Mouse (Mus musculus): ENCODE results near the gene Cfap52. TPM values are rescaled to one million over a fixed set of nuclear protein-coding genes. Genes with fewer than 3 reads are reported as not detected.

The Cfap52 gene
- polyA plus RNA-seq, 1 experiment from 2014 or later, result 5.4 TPM

DNA sequence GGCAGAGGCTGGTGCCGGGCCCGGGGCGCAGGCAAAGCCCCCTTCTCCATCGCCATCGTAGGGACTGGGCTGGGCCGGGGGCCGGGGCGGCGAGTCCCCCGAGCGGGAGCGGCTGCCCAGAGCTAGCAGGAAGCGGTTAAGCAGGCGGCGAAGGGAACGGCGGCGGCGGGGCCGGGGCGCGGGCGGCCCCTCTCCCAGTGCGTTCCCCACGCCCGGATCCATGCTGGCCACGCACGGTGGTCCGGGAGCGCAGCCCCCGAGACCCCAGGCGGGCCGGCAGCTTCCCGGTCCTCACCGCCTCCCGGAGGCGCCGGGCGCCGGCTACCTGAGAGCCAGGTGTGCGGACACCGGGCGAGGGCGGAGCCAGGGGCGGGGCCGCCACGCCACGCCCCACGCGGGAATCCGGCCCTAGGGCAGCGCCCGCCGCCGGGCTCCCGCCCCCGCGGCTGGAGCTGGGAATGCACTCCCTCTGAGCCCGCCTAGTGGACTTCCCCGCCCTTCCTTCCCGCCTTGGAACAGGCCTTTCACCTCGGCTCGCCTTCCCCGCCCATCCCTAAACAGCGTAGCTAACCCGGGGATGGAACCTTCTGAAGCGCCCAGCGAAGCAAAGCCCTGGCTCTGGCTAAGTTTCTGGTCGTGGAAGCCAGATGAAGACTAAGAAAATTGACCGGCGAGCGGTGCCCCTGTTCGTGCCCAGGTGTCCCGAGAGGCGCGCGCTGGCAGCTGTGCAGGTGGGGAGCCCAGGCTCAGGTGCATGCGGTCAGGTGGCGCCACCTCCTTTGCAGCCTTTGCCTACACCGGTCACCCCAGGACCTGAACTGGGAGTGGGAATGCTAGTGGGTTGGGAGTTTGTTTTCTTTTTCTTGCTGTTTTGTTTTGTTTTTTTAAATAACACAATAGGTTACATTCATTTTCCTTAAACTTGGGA is 43.4 kb downstream of the Cfap52 start, which contains the start of gene Usp43:
Gene Usp43 (minus strand): TSS at position 327 of the 928 bp plus-strand sequence.
- peaks cover 33% of the 10 kb centered on the region for H3K27me3 ChIP-seq (ENCODE audit: insufficient read depth, poor library complexity, severe bottlenecking)
- no peaks in the 10 kb centered on the region for H3K36me3 ChIP-seq
- H3K9me3 ChIP-seq, result no peaks in the 10 kb centered on the region
- peak; percentile 68 for DNase-seq (ENCODE audit: low spot score)
- peak within 1 kb of the TSS; percentile 87 for H3K27ac ChIP-seq
- H3K4me3 ChIP-seq, result peak within 1 kb of the TSS; percentile 88
- under 1% methylated on average over 80 of the region's 80 CpGs for WGBS
- H3K4me1 ChIP-seq (replicated peaks), result peaks cover 29% of the 10 kb centered on the region

DNA sequence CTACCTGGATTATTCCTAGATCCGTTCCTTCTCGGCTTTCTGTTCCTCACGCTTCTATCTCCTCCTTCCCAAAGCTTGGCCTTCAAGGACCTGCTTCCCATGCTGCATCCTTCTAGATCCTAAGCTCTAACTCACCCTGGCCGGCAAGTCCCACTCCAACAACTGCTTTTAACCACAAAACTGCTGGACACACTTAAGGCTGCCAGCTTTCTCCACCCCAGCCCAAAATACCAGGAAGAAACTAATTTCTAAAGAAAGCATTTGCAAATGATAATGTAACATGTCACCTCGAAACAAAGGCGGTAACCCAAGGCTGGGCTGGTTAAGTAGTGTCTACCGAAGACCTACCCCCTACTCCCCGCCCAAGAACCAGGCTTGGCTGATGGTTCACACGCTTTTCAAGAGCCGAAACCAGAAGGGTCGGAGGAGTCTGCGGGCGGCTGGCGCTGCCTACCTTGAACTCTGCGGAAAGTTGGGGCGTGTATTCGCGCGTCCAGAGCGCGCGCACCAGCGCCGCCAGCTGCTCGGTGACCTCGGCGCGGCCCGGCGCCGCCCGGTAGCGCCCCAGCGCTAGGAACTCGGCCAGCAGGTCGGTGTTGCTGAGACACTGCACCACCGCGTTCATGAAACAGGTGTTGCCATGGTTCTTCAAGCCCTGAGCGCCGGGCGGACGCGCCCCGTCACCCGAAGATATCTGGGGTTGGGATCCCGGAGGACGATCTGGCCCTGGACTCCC is 44.2 kb downstream of the Cfap52 start:
- Histone ChIP-seq H3K4me3 (peak overlapping the region; percentile 88), H3K27ac (peak overlapping the region; percentile 87), H3K9me3 (no peaks in the 10 kb centered on the region), H3K4me1 (replicated peaks) (peaks cover 23% of the 10 kb centered on the region), H3K36me3 (no peaks in the 10 kb centered on the region), H3K27me3 (ENCODE audit: insufficient read depth, poor library complexity, severe bottlenecking) (peaks cover 33% of the 10 kb centered on the region)
- under 1% methylated on average over 47 of the region's 47 CpGs for WGBS
- DNase-seq (ENCODE audit: low spot score), result peak; percentile 63

DNA sequence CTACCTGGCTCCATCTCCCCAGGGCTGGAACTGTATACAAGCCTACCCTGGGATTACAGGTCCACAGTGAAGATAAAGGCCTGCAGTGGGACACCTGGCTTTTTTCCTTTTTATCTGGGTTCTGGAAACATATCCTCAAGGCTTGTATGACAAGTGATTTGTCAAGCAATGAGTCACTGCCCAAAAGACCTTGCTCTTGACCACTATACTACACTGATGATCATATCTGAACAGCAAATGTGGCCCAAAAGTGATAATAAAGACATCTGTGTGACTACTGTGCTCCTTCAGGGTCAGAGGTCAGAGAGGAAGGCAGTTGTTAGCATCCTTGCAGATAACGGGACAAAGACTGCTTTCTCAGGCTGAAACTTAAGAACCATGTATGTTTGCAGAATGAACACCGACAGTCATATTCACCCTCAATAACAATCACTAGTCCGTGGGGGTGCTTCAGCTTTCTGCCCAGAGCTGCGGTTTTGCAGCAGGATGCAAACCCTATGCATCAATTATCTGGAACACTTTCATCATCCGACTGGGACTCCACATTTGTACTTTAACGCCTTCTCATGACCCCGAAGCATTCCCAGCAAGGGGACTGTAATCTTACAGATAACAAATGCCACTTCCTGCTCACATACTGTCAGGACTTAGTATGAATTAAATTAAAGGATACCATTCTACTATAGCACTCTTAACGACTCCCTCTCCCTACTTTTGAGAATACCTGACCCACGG is 45.1 kb downstream of the Cfap52 start:
- Histone ChIP-seq H3K27ac (no peak overlapping the region), H3K4me1 (replicated peaks) (peaks cover 23% of the 10 kb centered on the region), H3K27me3 (ENCODE audit: insufficient read depth, poor library complexity, severe bottlenecking) (peaks cover 33% of the 10 kb centered on the region), H3K9me3 (no peaks in the 10 kb centered on the region), H3K36me3 (no peaks in the 10 kb centered on the region), H3K4me3 (peak overlapping the region; percentile 88; the same call in 1 of the 2 replicates)
- DNase-seq (ENCODE audit: low spot score), result no peak
- 47% methylated on average over 9 of the region's 9 CpGs for WGBS

DNA sequence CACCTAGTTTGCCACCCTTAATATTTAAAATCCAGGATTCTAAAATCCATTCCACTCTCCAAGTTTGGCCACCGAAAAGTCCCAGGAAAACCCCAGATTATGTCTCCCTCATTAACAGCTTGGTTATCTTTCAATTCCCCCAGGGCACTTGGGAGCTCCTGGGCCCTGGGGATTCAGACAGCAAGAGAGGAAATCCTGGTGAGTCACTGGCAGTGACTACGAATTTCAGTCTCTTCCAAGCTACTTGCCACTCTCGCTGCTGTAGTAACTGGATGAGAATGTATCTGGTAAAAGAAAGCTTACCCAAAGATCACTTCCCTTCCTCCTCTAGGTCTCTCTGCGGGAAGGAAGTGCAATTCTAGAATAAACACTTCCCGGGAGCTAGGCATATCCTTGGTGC is 45.9 kb downstream of the Cfap52 start:
- DNase-seq (ENCODE audit: low spot score), result no peak
- WGBS, result 73% methylated on average over 5 of the region's 5 CpGs
- H3K9me3 ChIP-seq, result no peaks in the 10 kb centered on the region

DNA sequence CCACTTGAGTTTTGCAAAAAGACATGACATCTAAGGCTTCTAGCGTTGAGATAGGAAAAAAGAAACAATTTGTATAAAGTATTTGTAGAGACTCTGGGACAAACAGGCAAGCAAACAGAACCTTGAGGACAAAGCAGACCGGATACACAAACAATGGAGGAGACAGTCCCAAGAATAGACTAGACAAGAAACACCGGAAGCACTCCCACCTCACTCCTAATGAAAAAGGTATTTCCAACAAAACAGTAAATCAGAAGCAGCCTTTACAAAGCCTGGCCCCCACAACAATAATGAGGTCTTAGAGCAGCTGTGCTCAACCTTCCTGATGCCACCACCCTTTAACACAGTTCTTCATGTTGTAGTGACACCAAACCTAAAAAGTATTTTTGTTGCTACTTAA is 48.3 kb downstream of the Cfap52 start:
- Histone ChIP-seq H3K27ac (no peak overlapping the region), H3K4me3 (no peak overlapping the region), H3K27me3 (ENCODE audit: insufficient read depth, poor library complexity, severe bottlenecking) (peaks cover 33% of the 10 kb centered on the region), H3K4me1 (replicated peaks) (peaks cover 14% of the 10 kb centered on the region), H3K36me3 (no peaks in the 10 kb centered on the region), H3K9me3 (no peaks in the 10 kb centered on the region)
- no peak for DNase-seq (ENCODE audit: low spot score)
- 81% methylated on average over 3 of the region's 3 CpGs for WGBS

More for the DNA sequence above, 45.9 kb downstream of the Cfap52 start:
- H3K36me3 ChIP-seq, result no peaks in the 10 kb centered on the region
- H3K27ac ChIP-seq, result no peak overlapping the region
- no peak overlapping the region for H3K4me3 ChIP-seq
- peaks cover 33% of the 10 kb centered on the region for H3K27me3 ChIP-seq (ENCODE audit: insufficient read depth, poor library complexity, severe bottlenecking)
- H3K4me1 ChIP-seq (replicated peaks), result peaks cover 23% of the 10 kb centered on the region

DNA sequence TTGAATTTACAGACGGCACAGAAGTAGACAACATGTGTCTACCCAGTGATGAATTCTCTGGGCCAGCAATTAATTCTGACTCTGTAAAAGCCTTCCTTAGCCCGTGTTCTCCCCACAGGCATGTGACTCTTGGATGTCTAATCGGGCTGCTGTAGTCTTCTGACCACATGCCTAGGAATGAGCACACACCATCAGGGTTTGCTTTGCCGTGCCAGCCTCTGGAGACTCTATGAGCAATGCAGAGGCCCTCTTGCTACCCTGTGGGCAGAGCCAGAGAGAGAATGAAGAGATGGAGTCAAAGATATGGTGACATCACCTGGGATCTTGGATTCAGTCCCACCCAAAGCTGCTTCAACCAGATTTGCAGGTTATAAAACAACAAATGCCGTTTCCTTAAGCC is 54.4 kb downstream of the Cfap52 start:
- Histone ChIP-seq H3K27me3 (ENCODE audit: insufficient read depth, poor library complexity, severe bottlenecking) (no peaks in the 10 kb centered on the region), H3K4me1 (replicated peaks) (no peaks in the 10 kb centered on the region), H3K4me3 (no peak overlapping the region), H3K36me3 (no peaks in the 10 kb centered on the region), H3K9me3 (no peaks in the 10 kb centered on the region), H3K27ac (no peak overlapping the region)
- WGBS, result 91% methylated on average over 5 of the region's 5 CpGs
- DNase-seq (ENCODE audit: low spot score), result no peak

DNA sequence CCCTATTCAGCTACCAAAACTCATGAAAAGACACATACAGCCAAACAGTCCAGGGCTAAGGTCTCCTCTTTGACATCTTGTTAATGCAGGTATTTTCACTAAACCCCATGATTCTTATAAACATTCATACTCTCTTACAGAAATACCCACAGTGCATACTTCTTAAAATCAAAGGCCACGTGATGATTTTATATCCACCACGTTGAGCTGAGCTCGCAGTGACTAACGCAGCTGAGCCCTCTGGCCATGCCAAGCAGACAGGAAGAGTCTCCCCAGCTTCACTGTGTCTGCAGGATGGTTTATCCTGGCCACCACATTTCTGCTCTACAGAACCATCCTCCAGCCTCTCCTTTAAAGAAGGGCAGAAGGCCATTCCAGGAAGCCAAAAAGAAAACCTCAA is 61.7 kb downstream of the Cfap52 start:
- no peak for DNase-seq (ENCODE audit: low spot score)
- Histone ChIP-seq H3K4me3 (no peak overlapping the region), H3K27ac (no peak overlapping the region), H3K9me3 (no peaks in the 10 kb centered on the region), H3K36me3 (no peaks in the 10 kb centered on the region), H3K4me1 (replicated peaks) (no peaks in the 10 kb centered on the region), H3K27me3 (ENCODE audit: insufficient read depth, poor library complexity, severe bottlenecking) (no peaks in the 10 kb centered on the region)
- WGBS, result 91% methylated on average over 4 of the region's 4 CpGs

DNA sequence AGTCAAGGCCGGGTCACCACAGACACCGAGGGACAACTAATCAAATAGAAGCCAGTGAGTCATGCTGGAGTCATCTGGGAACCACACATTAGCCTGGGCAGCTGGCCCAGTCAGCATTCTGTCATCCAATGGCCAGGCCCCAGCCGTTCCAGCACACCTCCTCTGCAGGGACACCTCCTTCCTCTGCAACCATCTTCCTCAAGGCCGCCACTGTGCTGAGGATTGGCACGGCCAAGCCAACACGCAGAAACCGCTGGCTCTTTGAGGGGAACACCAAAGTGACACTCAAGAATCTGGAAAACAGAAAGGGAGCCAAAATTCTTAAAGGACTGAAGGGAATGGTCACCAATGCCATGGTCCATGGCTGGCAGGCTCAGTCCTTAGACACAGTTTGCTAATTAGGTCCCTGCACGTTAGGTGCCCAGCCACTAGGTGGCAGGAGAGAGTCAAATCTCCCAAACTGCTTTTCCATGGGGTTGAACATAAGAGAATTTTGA is 68.3 kb downstream of the Cfap52 start:
- Histone ChIP-seq H3K27me3 (ENCODE audit: insufficient read depth, poor library complexity, severe bottlenecking) (no peaks in the 10 kb centered on the region), H3K27ac (no peak overlapping the region), H3K4me1 (replicated peaks) (peaks cover 7% of the 10 kb centered on the region; the same call in 1 of the 2 replicates), H3K36me3 (no peaks in the 10 kb centered on the region), H3K4me3 (no peak overlapping the region), H3K9me3 (no peaks in the 10 kb centered on the region)
- 67% methylated on average over 8 of the region's 8 CpGs for WGBS
- DNase-seq (ENCODE audit: low spot score), result peak; percentile 51

DNA sequence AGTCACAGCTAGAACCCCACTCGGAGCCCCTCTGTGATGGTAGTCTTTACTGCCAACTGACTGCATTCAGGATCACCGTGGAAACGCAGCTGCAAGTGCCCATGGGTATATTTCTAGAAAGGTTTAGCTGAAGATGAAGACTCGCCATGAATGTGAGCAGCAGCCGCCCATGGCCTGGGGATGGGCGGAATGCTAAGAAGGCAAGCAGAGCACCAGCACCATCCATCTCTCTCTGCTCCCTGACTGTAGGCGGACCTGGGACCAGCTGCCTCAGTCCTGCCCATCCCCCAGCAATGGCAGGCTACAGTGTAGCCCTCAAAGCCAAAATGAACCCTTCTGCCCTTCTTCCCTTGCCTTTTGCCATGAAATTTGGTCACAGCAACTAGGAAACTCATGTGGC is 69.8 kb downstream of the Cfap52 start:
- peak; percentile 6 for DNase-seq (ENCODE audit: low spot score)

DNA sequence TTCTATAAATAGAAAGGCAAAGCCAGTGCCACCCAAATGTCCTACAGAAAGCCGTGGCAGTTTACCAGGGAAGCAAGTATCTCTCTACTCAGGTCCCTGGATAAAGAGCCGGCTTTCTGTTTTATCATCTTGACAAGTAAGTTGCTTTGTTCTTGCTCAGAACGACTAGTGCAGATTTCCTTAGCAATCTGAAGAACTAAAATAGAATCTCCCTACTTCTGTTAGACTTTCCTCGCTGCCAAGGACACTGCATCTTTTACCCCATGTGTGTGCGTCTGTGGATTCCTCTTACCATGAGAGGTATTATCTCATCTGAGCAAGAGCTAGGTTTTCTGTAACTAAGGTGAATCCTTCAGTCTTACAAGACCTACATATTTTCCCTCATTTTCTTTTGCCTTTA is 76.9 kb downstream of the Cfap52 start:
- WGBS, result 87% methylated on average over 5 of the region's 5 CpGs
- Histone ChIP-seq H3K9me3 (peaks cover 4% of the 10 kb centered on the region; the same call in 1 of the 2 replicates), H3K4me3 (no peak overlapping the region)

More for the DNA sequence above, 69.8 kb downstream of the Cfap52 start:
- no peaks in the 10 kb centered on the region for H3K27me3 ChIP-seq (ENCODE audit: insufficient read depth, poor library complexity, severe bottlenecking)
- no peak overlapping the region for H3K27ac ChIP-seq
- H3K9me3 ChIP-seq, result no peaks in the 10 kb centered on the region
- 72% methylated on average over 7 of the region's 7 CpGs for WGBS
- no peaks in the 10 kb centered on the region for H3K36me3 ChIP-seq
- no peak overlapping the region for H3K4me3 ChIP-seq
- peaks cover 7% of the 10 kb centered on the region; the same call in 1 of the 2 replicates for H3K4me1 ChIP-seq (replicated peaks)

DNA sequence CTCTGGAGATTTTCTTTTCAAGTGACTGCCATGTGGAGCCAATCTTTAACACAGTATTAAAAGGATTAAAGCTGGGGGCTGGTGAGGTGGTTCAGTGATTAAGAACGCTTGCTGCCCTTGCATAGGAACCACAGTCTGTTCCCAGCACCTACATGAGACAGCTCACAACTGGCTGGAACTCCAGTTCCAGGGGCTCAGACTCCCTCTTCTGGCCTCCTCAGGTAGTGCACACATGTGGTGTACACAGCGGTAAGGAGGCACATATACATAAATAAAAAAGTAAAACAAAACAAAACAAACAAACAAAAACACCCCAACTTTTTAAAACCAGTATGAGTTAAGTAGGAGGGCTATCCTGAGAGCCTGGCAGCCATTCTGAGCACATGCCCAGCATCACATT is 79.5 kb downstream of the Cfap52 start:
- no peaks in the 10 kb centered on the region for H3K27me3 ChIP-seq (ENCODE audit: insufficient read depth, poor library complexity, severe bottlenecking)
- no peaks in the 10 kb centered on the region for H3K4me1 ChIP-seq (replicated peaks)
- 98% methylated on average over 2 of the region's 2 CpGs for WGBS
- H3K9me3 ChIP-seq, result peaks cover 4% of the 10 kb centered on the region; the same call in 1 of the 2 replicates
- DNase-seq (ENCODE audit: low spot score), result no peak
- H3K4me3 ChIP-seq, result no peak overlapping the region
- H3K36me3 ChIP-seq, result no peaks in the 10 kb centered on the region
- no peak overlapping the region for H3K27ac ChIP-seq

More for the DNA sequence above, 76.9 kb downstream of the Cfap52 start:
- H3K36me3 ChIP-seq, result no peaks in the 10 kb centered on the region
- no peak overlapping the region for H3K27ac ChIP-seq
- no peak for DNase-seq (ENCODE audit: low spot score)
- no peaks in the 10 kb centered on the region for H3K4me1 ChIP-seq (replicated peaks)
- H3K27me3 ChIP-seq (ENCODE audit: insufficient read depth, poor library complexity, severe bottlenecking), result no peaks in the 10 kb centered on the region
